Mouse (Mus musculus) MEL (cell line): ENCODE measurements around the gene Pdk2. TPM values are rescaled to one million over a fixed set of nuclear protein-coding genes. Genes with fewer than 3 reads are reported as not detected.

Experiments used
- DNase-seq: peaks from one replicate; pipeline ENCODE4 v3.0.0; 2011; ENCODE audit warnings: low read depth, low spot score
- H3K27ac ChIP-seq: 2 replicates; pipeline ENCODE4 v1.5.1; 2012; ENCODE audit warnings: low read depth, mild to moderate bottlenecking, control low read depth, low read length, moderate library complexity; ENCODE audit not compliant: control insufficient read depth
- H3K27me3 ChIP-seq, 2 experiments: fragments of 150-350 bp in 1 of 2; sonication (generic) in 1 of 2; 2 replicates each; pipeline ENCODE4 v1.6.1; 2012; ENCODE audit warnings: low read length in 2 of 2, mild to moderate bottlenecking in 2 of 2, improper control_type of control experiment in 1 of 2, moderate library complexity in 1 of 2; ENCODE audit not compliant: insufficient read depth in 2 of 2, control insufficient read depth in 1 of 2
- H3K36me3 ChIP-seq, 2 experiments: 2 replicates each; pipeline ENCODE4 v1.6.1; 2012 to 2014; ENCODE audit warnings: low read length in 2 of 2, improper control_type of control experiment in 1 of 2, inconsistent platforms in 1 of 2, mild to moderate bottlenecking in 1 of 2; ENCODE audit not compliant: insufficient read depth in 2 of 2, control insufficient read depth in 1 of 2
- H3K4me1 ChIP-seq, 2 experiments: fragments of 150-350 bp in 1 of 2; sonication (generic) in 1 of 2; 2 replicates each; pipeline ENCODE4 v1.6.1; 2012; ENCODE audit warnings: low read length in 2 of 2, improper control_type of control experiment in 1 of 2, mild to moderate bottlenecking in 1 of 2; ENCODE audit not compliant: insufficient read depth in 2 of 2, control insufficient read depth in 1 of 2
- H3K4me3 ChIP-seq, 2 experiments: fragments of 150-350 bp in 1 of 2; sonication (generic) in 1 of 2; 2 replicates each; pipeline ENCODE4 v1.5.1; 2012; ENCODE audit warnings: low read depth in 2 of 2, low read length in 2 of 2, mild to moderate bottlenecking in 2 of 2, moderate library complexity in 2 of 2, control low read depth in 1 of 2, improper control_type of control experiment in 1 of 2; ENCODE audit not compliant: control insufficient read depth in 1 of 2, insufficient read depth in 1 of 2
- H3K79me2 ChIP-seq: 2 replicates; pipeline ENCODE4 v1.6.1; 2012; ENCODE audit warnings: mild to moderate bottlenecking, low read length, moderate library complexity; ENCODE audit not compliant: control insufficient read depth, poor library complexity, insufficient read depth
- H3K9ac ChIP-seq: 2 replicates; pipeline ENCODE4 v1.6.1; 2012; ENCODE audit warnings: low read depth, mild to moderate bottlenecking, control low read depth, low read length, moderate library complexity; ENCODE audit not compliant: control insufficient read depth, poor library complexity, severe bottlenecking
- H3K9me3 ChIP-seq: fragments of 150-350 bp; sonication (generic); replicated peaks from 2 replicates; pipeline ENCODE4 v1.6.1; 2012; ENCODE audit warnings: mild to moderate bottlenecking, low read length, improper control_type of control experiment, moderate library complexity; ENCODE audit not compliant: insufficient read depth
- CTCF ChIP-seq, 3 experiments: IDR thresholded peaks in 2 of 3; conservative IDR thresholded peaks in 1 of 3; 2 replicates each; pipeline ENCODE4 v1.5.1; 2011 to 2012; ENCODE audit warnings: low read length in 3 of 3, low read depth in 2 of 3, mild to moderate bottlenecking in 2 of 3, improper control_type of control experiment in 1 of 3, inconsistent platforms in 1 of 3, mixed read lengths in 1 of 3, moderate library complexity in 1 of 3; ENCODE audit not compliant: control insufficient read depth in 1 of 3, insufficient read depth in 1 of 3, poor library complexity in 1 of 3, severe bottlenecking in 1 of 3
- E2F4 ChIP-seq: IDR thresholded peaks from 2 replicates; pipeline ENCODE4 v1.6.1; 2011; ENCODE audit warnings: low read depth, low read length, improper control_type of control experiment, borderline replicate concordance
- ELF1 ChIP-seq: IDR thresholded peaks from 2 replicates; pipeline ENCODE4 v1.6.1; 2014; ENCODE audit warnings: low read depth, mild to moderate bottlenecking, inconsistent platforms, low read length, improper control_type of control experiment, moderate library complexity
- EP300 ChIP-seq, 2 experiments: IDR thresholded peaks; 2 replicates each; pipeline ENCODE4 v1.6.1; 2011; ENCODE audit warnings: improper control_type of control experiment in 2 of 2, low read length in 2 of 2, low read depth in 1 of 2, mild to moderate bottlenecking in 1 of 2
- ETS1 ChIP-seq: IDR thresholded peaks from 2 replicates; pipeline ENCODE4 v1.6.1; 2012; ENCODE audit warnings: low read depth, mild to moderate bottlenecking, inconsistent platforms, low read length, improper control_type of control experiment, moderate library complexity
- GABPA ChIP-seq: IDR thresholded peaks from 2 replicates; pipeline ENCODE4 v1.6.1; 2012; ENCODE audit warnings: low read depth, mild to moderate bottlenecking, inconsistent platforms, low read length, improper control_type of control experiment, moderate library complexity
- GATA1 ChIP-seq: IDR thresholded peaks from 2 replicates; pipeline ENCODE4 v1.6.1; 2011; ENCODE audit warnings: low read depth, low read length, improper control_type of control experiment
- HCFC1 ChIP-seq: IDR thresholded peaks from 2 replicates; pipeline ENCODE4 v1.6.1; 2012; ENCODE audit warnings: low read depth, mild to moderate bottlenecking, inconsistent platforms, low read length, improper control_type of control experiment, moderate library complexity
- KAT2A ChIP-seq: conservative IDR thresholded peaks from 2 replicates; pipeline ENCODE4 v1.6.1; 2012; ENCODE audit warnings: low read depth, low read length, improper control_type of control experiment, inconsistent platforms
- MEF2A ChIP-seq: IDR thresholded peaks from 2 replicates; pipeline ENCODE4 v1.6.1; 2014; ENCODE audit warnings: low read depth, mild to moderate bottlenecking, inconsistent platforms, low read length, improper control_type of control experiment; ENCODE audit not compliant: poor library complexity, insufficient replicate concordance, severe bottlenecking; ENCODE audit errors: extremely low read depth
- MYB ChIP-seq: IDR thresholded peaks from 2 replicates; pipeline ENCODE4 v1.6.1; 2011; ENCODE audit warnings: mild to moderate bottlenecking, low read depth, low read length, improper control_type of control experiment
- NELFE ChIP-seq: IDR thresholded peaks from 2 replicates; pipeline ENCODE4 v1.6.1; 2011; ENCODE audit warnings: low read depth, low read length, improper control_type of control experiment
- POLR2A ChIP-seq, 2 experiments: IDR thresholded peaks; 2 replicates each; pipeline ENCODE4 v1.6.1; 2011 to 2012; ENCODE audit warnings: low read length in 2 of 2, mild to moderate bottlenecking in 2 of 2, control low read depth in 1 of 2, improper control_type of control experiment in 1 of 2, low read depth in 1 of 2, moderate library complexity in 1 of 2; ENCODE audit not compliant: control insufficient read depth in 1 of 2, insufficient read depth in 1 of 2, poor library complexity in 1 of 2
- POLR2AphosphoS2 ChIP-seq: IDR thresholded peaks from 2 replicates; pipeline ENCODE4 v1.6.1; 2011; ENCODE audit warnings: low read length, improper control_type of control experiment
- RAD21 ChIP-seq: IDR thresholded peaks from 2 replicates; pipeline ENCODE4 v1.6.1; 2011; ENCODE audit warnings: mild to moderate bottlenecking, low read depth, low read length, improper control_type of control experiment
- RCOR1 ChIP-seq: IDR thresholded peaks from 2 replicates; pipeline ENCODE4 v1.6.1; 2012; ENCODE audit warnings: low read depth, mild to moderate bottlenecking, inconsistent platforms, low read length, improper control_type of control experiment
- SMC3 ChIP-seq: IDR thresholded peaks from 2 replicates; pipeline ENCODE4 v1.6.1; 2011; ENCODE audit warnings: low read depth, low read length, improper control_type of control experiment
- UBTF ChIP-seq: IDR thresholded peaks from 2 replicates; pipeline ENCODE4 v1.6.1; 2012; ENCODE audit warnings: low read depth, mild to moderate bottlenecking, inconsistent platforms, low read length, improper control_type of control experiment, moderate library complexity, borderline replicate concordance; ENCODE audit not compliant: insufficient read depth
- ZKSCAN1 ChIP-seq: IDR thresholded peaks from 2 replicates; pipeline ENCODE4 v1.6.1; 2012; ENCODE audit warnings: low read depth, mild to moderate bottlenecking, inconsistent platforms, low read length, improper control_type of control experiment, moderate library complexity
- ZMIZ1 ChIP-seq: IDR thresholded peaks from 2 replicates; pipeline ENCODE4 v1.6.1; 2012; ENCODE audit warnings: low read depth, mild to moderate bottlenecking, inconsistent platforms, low read length, improper control_type of control experiment, moderate library complexity
- ZNF384 ChIP-seq: IDR thresholded peaks from 2 replicates; pipeline ENCODE4 v1.6.1; 2012; ENCODE audit warnings: low read depth, mild to moderate bottlenecking, inconsistent platforms, low read length, improper control_type of control experiment
- polyA plus RNA-seq, 2 experiments: library from polyadenylated mRNA; stranded (reverse) in 1 of 2; unstranded in 1 of 2; fragments of >175 nt in 1 of 2; fragments of >200 nt in 1 of 2; gene quantifications; 2 replicates each; pipeline versions ENCODE4 v1.2.1 to v1.2.4; 2012; ENCODE audit warnings: low replicate concordance in 2 of 2, low read depth in 1 of 2; ENCODE audit not compliant: insufficient read length in 2 of 2, insufficient read depth in 1 of 2, missing spikeins in 1 of 2
- total RNA-seq: library from RNA; depleted of rRNA; stranded (reverse); fragments of 300-350 nt; gene quantifications from 2 replicates; pipeline ENCODE4 v1.2.3, GENCODE M21; 2012

The Pdk2 gene
- total and polyA plus RNA-seq, 3 experiments, result 0.81 to 8.0 TPM; not detected in 1

DNA sequence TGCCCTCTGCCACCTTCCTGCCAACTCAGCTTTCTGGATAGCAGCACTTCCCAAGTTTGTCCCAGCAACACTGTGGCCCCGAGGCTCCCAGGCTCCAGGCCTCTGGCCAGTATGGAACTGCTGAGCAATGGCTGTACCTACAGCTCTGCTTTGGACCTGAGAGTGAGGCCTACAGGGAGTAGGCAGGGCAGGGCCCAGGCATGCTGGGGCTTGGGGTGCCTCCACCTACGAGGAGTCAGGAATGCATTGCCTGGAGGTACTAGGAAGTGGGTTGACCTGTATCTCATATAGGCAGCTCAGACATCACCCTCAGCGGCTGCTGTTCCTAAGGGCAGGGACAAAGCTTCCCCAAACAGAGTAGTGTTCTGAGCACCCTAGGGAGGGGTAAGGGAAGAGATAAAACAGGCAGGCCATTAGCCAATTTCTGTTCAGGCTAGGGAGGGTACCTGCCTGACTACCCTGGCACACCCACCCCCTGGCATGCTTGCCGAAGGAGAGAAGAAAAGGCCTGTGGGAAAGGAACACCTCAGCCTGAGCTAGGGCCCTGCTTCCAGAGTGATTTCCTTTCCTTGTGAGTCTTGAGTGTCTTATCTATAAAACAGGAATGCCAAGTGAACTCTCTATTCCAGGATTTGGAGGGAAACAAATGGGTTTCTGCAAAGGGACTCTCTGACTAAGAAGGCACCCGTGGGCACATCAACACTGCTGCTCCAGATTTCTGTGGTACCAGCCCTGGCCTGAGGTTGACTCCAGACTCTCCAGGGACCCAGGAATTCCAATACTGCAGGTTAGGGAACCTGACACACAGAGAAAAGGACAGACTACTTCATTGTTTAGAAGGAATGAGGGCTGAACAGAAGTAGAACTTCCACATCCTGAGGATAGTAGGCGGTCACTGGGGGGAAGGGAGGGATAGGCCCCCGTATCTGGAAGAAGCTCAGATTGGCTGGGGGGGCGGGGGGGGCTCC, 29.3 kb upstream of the Pdk2 start:
- no peak for DNase-seq
- no peaks in the 10 kb centered on the region for H3K4me1 ChIP-seq
- H3K27me3 ChIP-seq, result peaks cover 10 to 15% of the 10 kb centered on the region in 2 experiments
- TF ChIP-seq CTCF (IDR thresholded peaks at IDR 0.05 in 2 of 3, conservative IDR thresholded peaks at IDR 0.05 in 1 of 3; ENCODE audit: control insufficient read depth in 1 of 3, insufficient read depth in 1 of 3, low read depth in 2 of 3, low read length in 3 of 3, poor library complexity in 1 of 3, severe bottlenecking in 1 of 3), result no peak
- no peak for TF ChIP-seq SMC3
- no peak for TF ChIP-seq POLR2AphosphoS2
- no peak for TF ChIP-seq ZKSCAN1
- no peak for TF ChIP-seq ELF1
- no peak for TF ChIP-seq RCOR1
- no peak for TF ChIP-seq E2F4
- TF ChIP-seq HCFC1, result no peak
- no peak for TF ChIP-seq KAT2A
- no peak for TF ChIP-seq MEF2A
- TF ChIP-seq RAD21, result no peak
- no peak for TF ChIP-seq MYB
- no peak for TF ChIP-seq ZMIZ1
- no peak for TF ChIP-seq GATA1
- H3K4me3 ChIP-seq, result no peak overlapping the region
- H3K9ac ChIP-seq, result no peak overlapping the region
- H3K36me3 ChIP-seq, result no peaks in the 10 kb centered on the region
- H3K9me3 ChIP-seq, result no peaks in the 10 kb centered on the region
- no peak overlapping the region for H3K27ac ChIP-seq
- H3K79me2 ChIP-seq, result no peaks in the 10 kb centered on the region

- H3K27ac ChIP-seq, result no peak overlapping the region
- TF ChIP-seq UBTF (no peak), MYB (no peak), GABPA (no peak), POLR2AphosphoS2 (no peak), GATA1 (no peak), RCOR1 (no peak), POLR2A (IDR thresholded peaks at IDR 0.05; ENCODE audit: control insufficient read depth in 1 of 2, insufficient read depth in 1 of 2, low read depth in 1 of 2, low read length in 2 of 2, poor library complexity in 1 of 2) (no peak), NELFE (no peak), ZNF384 (no peak), EP300 (IDR thresholded peaks at IDR 0.05; ENCODE audit: low read depth in 1 of 2, low read length in 2 of 2) (no peak), ETS1 (no peak)
- TF ChIP-seq, all 39 proteins: peak for 0
- no peak for DNase-seq
- no peaks in the 10 kb centered on the region for H3K4me1 ChIP-seq
- no peaks in the 10 kb centered on the region for H3K9me3 ChIP-seq
- no peaks in the 10 kb centered on the region for H3K36me3 ChIP-seq
- no peak overlapping the region for H3K4me3 ChIP-seq
- H3K9ac ChIP-seq, result no peak overlapping the region
- no peaks in the 10 kb centered on the region for H3K79me2 ChIP-seq
- H3K27me3 ChIP-seq, result peaks cover 10 to 15% of the 10 kb centered on the region in 2 experiments
These were observed 28.2 kb upstream of the Pdk2 start for GRCm38 (mm10) chr11:95069226-95069957.
